Mouse (Mus musculus): ENCODE measurements around the gene Mpo. TPM values are rescaled to one million over a fixed set of nuclear protein-coding genes. Genes with fewer than 3 reads are reported as not detected.

Gene Mpo
- total and polyA plus RNA-seq, 3 experiments, result 0.13 TPM; not detected in 2

GRCm38 (mm10) chr11:87779392-87779791, 14.0 kb upstream of the Mpo start:
- no peak for DNase-seq (ENCODE audit: low read depth, low spot score)
- peaks cover 0 to 2% of the 10 kb centered on the region in 2 experiments; a peak in 1 of 4 replicates for H3K36me3 ChIP-seq (ENCODE audit: control insufficient read depth in 1 of 2, insufficient read depth in 2 of 2, low read length in 2 of 2)
- H3K79me2 ChIP-seq (ENCODE audit: control insufficient read depth, insufficient read depth, low read length, poor library complexity), result no peaks in the 10 kb centered on the region
- TF ChIP-seq POLR2AphosphoS2 (IDR thresholded peaks at IDR 0.05; ENCODE audit: low read length) (no peak), MYC (IDR thresholded peaks at IDR 0.05; ENCODE audit: low read depth, low read length) (no peak), SIN3A (IDR thresholded peaks at IDR 0.05; ENCODE audit: low read length) (no peak), NRF1 (IDR thresholded peaks at IDR 0.05; ENCODE audit: insufficient read depth, low read depth, low read length, poor library complexity, severe bottlenecking) (no peak), MXI1 (IDR thresholded peaks at IDR 0.05; ENCODE audit: low read depth, low read length) (no peak), KAT2A (conservative IDR thresholded peaks at IDR 0.05; ENCODE audit: low read depth, low read length) (no peak), CHD1 (IDR thresholded peaks at IDR 0.05; ENCODE audit: low read depth, low read length) (no peak), HCFC1 (IDR thresholded peaks at IDR 0.05; ENCODE audit: low read depth, low read length) (no peak), USF1 (IDR thresholded peaks at IDR 0.05; ENCODE audit: low read depth, low read length) (no peak), MYB (IDR thresholded peaks at IDR 0.05; ENCODE audit: low read depth, low read length) (no peak), MAFK (IDR thresholded peaks at IDR 0.05; ENCODE audit: borderline replicate concordance, low read depth, low read length) (no peak), GATA1 (IDR thresholded peaks at IDR 0.05; ENCODE audit: low read depth, low read length) (no peak), TBP (IDR thresholded peaks at IDR 0.05; ENCODE audit: low read depth, low read length) (no peak), TAL1 (IDR thresholded peaks at IDR 0.05; ENCODE audit: low read length) (no peak), ZC3H11A (IDR thresholded peaks at IDR 0.05; ENCODE audit: low read depth, low read length) (no peak), ZMIZ1 (IDR thresholded peaks at IDR 0.05; ENCODE audit: low read depth, low read length) (no peak), EP300 (IDR thresholded peaks at IDR 0.05; ENCODE audit: low read depth in 1 of 2, low read length in 2 of 2) (no peak), USF2 (IDR thresholded peaks at IDR 0.05; ENCODE audit: borderline replicate concordance in 1 of 2, insufficient read depth in 1 of 2, low read depth in 1 of 2, low read length in 2 of 2) (no peak)
- no peak overlapping the region for H3K9ac ChIP-seq (ENCODE audit: control insufficient read depth, low read depth, low read length, poor library complexity, severe bottlenecking)
- H3K4me3 ChIP-seq (ENCODE audit: control insufficient read depth in 1 of 2, insufficient read depth in 1 of 2, low read depth in 2 of 2, low read length in 2 of 2), result no peak overlapping the region
- no peaks in the 10 kb centered on the region for H3K9me3 ChIP-seq (replicated peaks; ENCODE audit: insufficient read depth, low read length)
- H3K27ac ChIP-seq (ENCODE audit: control insufficient read depth, low read depth, low read length), result no peak overlapping the region
- H3K4me1 ChIP-seq (ENCODE audit: control insufficient read depth in 1 of 2, insufficient read depth in 2 of 2, low read length in 2 of 2), result no peaks in the 10 kb centered on the region
- no peaks in the 10 kb centered on the region for H3K27me3 ChIP-seq (ENCODE audit: control insufficient read depth in 1 of 2, insufficient read depth in 2 of 2, low read length in 2 of 2)

- H3K36me3 ChIP-seq (ENCODE audit: control insufficient read depth in 1 of 2, insufficient read depth in 2 of 2, low read length in 2 of 2), result peaks cover 0 to 2% of the 10 kb centered on the region in 2 experiments; a peak in 1 of 4 replicates
- TF ChIP-seq CTCF (IDR thresholded peaks at IDR 0.05 in 2 of 3, conservative IDR thresholded peaks at IDR 0.05 in 1 of 3; ENCODE audit: control insufficient read depth in 1 of 3, insufficient read depth in 1 of 3, low read depth in 2 of 3, low read length in 3 of 3, poor library complexity in 1 of 3, severe bottlenecking in 1 of 3) (no peak), MAFK (IDR thresholded peaks at IDR 0.05; ENCODE audit: borderline replicate concordance, low read depth, low read length) (no peak), ZKSCAN1 (IDR thresholded peaks at IDR 0.05; ENCODE audit: low read depth, low read length) (no peak), MXI1 (IDR thresholded peaks at IDR 0.05; ENCODE audit: low read depth, low read length) (no peak), ZMIZ1 (IDR thresholded peaks at IDR 0.05; ENCODE audit: low read depth, low read length) (no peak), KAT2A (conservative IDR thresholded peaks at IDR 0.05; ENCODE audit: low read depth, low read length) (no peak)
- H3K27me3 ChIP-seq (ENCODE audit: control insufficient read depth in 1 of 2, insufficient read depth in 2 of 2, low read length in 2 of 2), result no peaks in the 10 kb centered on the region
- no peak overlapping the region for H3K27ac ChIP-seq (ENCODE audit: control insufficient read depth, low read depth, low read length)
- no peaks in the 10 kb centered on the region for H3K9me3 ChIP-seq (replicated peaks; ENCODE audit: insufficient read depth, low read length)
- no peaks in the 10 kb centered on the region for H3K79me2 ChIP-seq (ENCODE audit: control insufficient read depth, insufficient read depth, low read length, poor library complexity)
- no peak overlapping the region for H3K4me3 ChIP-seq (ENCODE audit: control insufficient read depth in 1 of 2, insufficient read depth in 1 of 2, low read depth in 2 of 2, low read length in 2 of 2)
- H3K4me1 ChIP-seq (ENCODE audit: control insufficient read depth in 1 of 2, insufficient read depth in 2 of 2, low read length in 2 of 2), result no peaks in the 10 kb centered on the region
- H3K9ac ChIP-seq (ENCODE audit: control insufficient read depth, low read depth, low read length, poor library complexity, severe bottlenecking), result no peak overlapping the region
- no peak for DNase-seq (ENCODE audit: low read depth, low spot score)
Measured at GRCm38 (mm10) chr11:87780130-87780529, 13.3 kb upstream of the Mpo start.

Measured in MEL (cell line).